Mouse (Mus musculus) heart, adult 2 months (tissue): ENCODE data around the gene Phf7.

Experiments used
- CTCF ChIP-seq: fragments of 200-600 bp; IDR thresholded peaks from 2 replicates; pipeline ENCODE4 v1.8.1; 2022; ENCODE audit warnings: antibody characterized with exemption, mild to moderate bottlenecking, moderate library complexity
- EP300 ChIP-seq: fragments of 200-500 bp; IDR thresholded peaks from 2 replicates; pipeline ENCODE4 v1.6.1; 2011; ENCODE audit warnings: low read depth, low read length, control low read depth; ENCODE audit not compliant: insufficient read depth
- POLR2A ChIP-seq: fragments of 200-500 bp; IDR thresholded peaks from 2 replicates; pipeline ENCODE4 v1.6.1; 2011; ENCODE audit warnings: mild to moderate bottlenecking, low read depth, low read length, control low read depth; ENCODE audit not compliant: insufficient read depth

GRCm38 (mm10) chr14:31216846-31217245 lies 34.3 kb downstream of the Phf7 start, which contains the start of gene Nisch:
- TF ChIP-seq CTCF (no peak), POLR2A (no peak), EP300 (no peak)
